ENCODE assay signal across 8 mouse cellular contexts in genomic region chr8:119779013-119779737, GRCm38 (mm10). TPM values are rescaled to one million over a fixed set of nuclear protein-coding genes. Genes with fewer than 3 reads are reported as not detected.
DNase-seq lines count a peak whose midpoint lies in the region; ATAC-seq and TF ChIP-seq lines count a peak whose summit lies in the region.

No protein-coding gene starts in this region.

- no peak overlapping the region for H3K9ac ChIP-seq in embryonic facial prominence, embryonic 13.5 days
- H3K9ac ChIP-seq in heart, adult 2 months (ENCODE audit: low read depth, low read length): no peak overlapping the region
- H3K9ac ChIP-seq in limb, embryonic 13.5 days: no peak overlapping the region
- peak overlapping the region; percentile 10 for H3K9ac ChIP-seq in midbrain, embryonic 16.5 days (ENCODE audit: low read depth, low read length)

- ATAC-seq in embryonic facial prominence, embryonic 13.5 days (ENCODE audit: insufficient number of reproducible peaks, insufficient read depth, low FRiP score, low TSS enrichment, low read depth): no peak
- peak; percentile 4; the same call in 1 of the 2 replicates for ATAC-seq in limb, embryonic 13.5 days (ENCODE audit: low FRiP score, low read depth)
- no peak for ATAC-seq in midbrain, embryonic 16.5 days

- TF ChIP-seq EP300 in heart, adult 2 months (IDR thresholded peaks at IDR 0.05; ENCODE audit: insufficient read depth, low read depth, low read length): peak; percentile 86; the same call in 1 of the 2 replicates

- peak; percentile 86 for DNase-seq in A20 (ENCODE audit: low read depth, low spot score)
- peak; percentile 78 to 87 for DNase-seq in adrenal gland, postnatal 36 days
- DNase-seq in heart, adult 2 months: peak; percentile 77 to 84
- peak; percentile 91 for DNase-seq in kidney, adult 2 months
- DNase-seq in spleen, postnatal 14 days (ENCODE audit: low spot score in 2 of 2): peak; percentile 51 to 74

- WGBS in embryonic facial prominence, embryonic 13.5 days: 23% methylated on average over 14 of the region's 14 CpGs
- WGBS in heart, adult 2 months: 22% methylated on average over 14 of the region's 14 CpGs
- 22% methylated on average over 14 of the region's 14 CpGs for WGBS in kidney, adult 2 months
- WGBS in limb, embryonic 13.5 days: 24% methylated on average over 14 of the region's 14 CpGs
- WGBS in midbrain, embryonic 16.5 days: 24% methylated on average over 14 of the region's 14 CpGs

- peak; percentile 95 for TF ChIP-seq CTCF in heart, adult 2 months (IDR thresholded peaks at IDR 0.05)
- TF ChIP-seq CTCF in kidney, adult 2 months (conservative IDR thresholded peaks at IDR 0.05; ENCODE audit: insufficient read depth, insufficient read length, low read depth, low read length): peak; percentile 99; the same call in 1 of the 2 replicates

- TF ChIP-seq POLR2A in heart, adult 2 months (IDR thresholded peaks at IDR 0.05; ENCODE audit: insufficient read depth, low read depth, low read length): no peak
- no peak for TF ChIP-seq POLR2A in kidney, adult 2 months (IDR thresholded peaks at IDR 0.05; ENCODE audit: low read depth, low read length)

- no peaks in the 10 kb centered on the region for H3K9me3 ChIP-seq in embryonic facial prominence, embryonic 13.5 days
- H3K9me3 ChIP-seq in limb, embryonic 13.5 days: no peaks in the 10 kb centered on the region
- H3K9me3 ChIP-seq in midbrain, embryonic 16.5 days (replicated peaks; ENCODE audit: control insufficient read depth, low read length, poor library complexity, severe bottlenecking): no peaks in the 10 kb centered on the region

- H3K4me1 ChIP-seq in embryonic facial prominence, embryonic 13.5 days: peaks cover 19% of the 10 kb centered on the region
- H3K4me1 ChIP-seq in heart, adult 2 months (ENCODE audit: control insufficient read depth, insufficient read depth, low read length): peaks cover 2% of the 10 kb centered on the region
- H3K4me1 ChIP-seq in kidney, adult 2 months (ENCODE audit: control insufficient read depth, insufficient read depth, low read length): peaks cover 7% of the 10 kb centered on the region; the same call in 1 of the 2 replicates
- peaks cover 18% of the 10 kb centered on the region for H3K4me1 ChIP-seq in limb, embryonic 13.5 days
- H3K4me1 ChIP-seq in midbrain, embryonic 16.5 days (ENCODE audit: control insufficient read depth, insufficient read depth, low read length): peaks cover 12% of the 10 kb centered on the region

- intact Hi-C loops in heart, adult 2 months (cut with DNase I): loop anchor here (1.0 kb wide), 2 partner anchors 80 to 93 kb away; no protein-coding TSS in a partner anchor

- peak overlapping the region; percentile 92 for H3K4me2 ChIP-seq in embryonic facial prominence, embryonic 13.5 days
- H3K4me2 ChIP-seq in limb, embryonic 13.5 days (replicated peaks): peak overlapping the region; percentile 89
- peak overlapping the region; percentile 52 for H3K4me2 ChIP-seq in midbrain, embryonic 16.5 days (ENCODE audit: low read length)

- H3K27ac ChIP-seq in embryonic facial prominence, embryonic 13.5 days: peak overlapping the region; percentile 76; the same call in 1 of the 2 replicates
- no peak overlapping the region; the same call in 1 of the 2 replicates for H3K27ac ChIP-seq in heart, adult 2 months
- H3K27ac ChIP-seq in kidney, adult 2 months (ENCODE audit: insufficient read depth, low read depth, low read length): no peak overlapping the region
- H3K27ac ChIP-seq in limb, embryonic 13.5 days: peak overlapping the region; percentile 22; the same call in 1 of the 2 replicates
- H3K27ac ChIP-seq in midbrain, embryonic 16.5 days (ENCODE audit: low read length): peak overlapping the region; percentile 88; the same call in 1 of the 2 replicates

- H3K4me3 ChIP-seq in embryonic facial prominence, embryonic 13.5 days: peak overlapping the region; percentile 58; the same call in 1 of the 2 replicates
- H3K4me3 ChIP-seq in heart, adult 2 months: no peak overlapping the region; the same call in 1 of the 2 replicates
- no peak overlapping the region for H3K4me3 ChIP-seq in kidney, adult 2 months (ENCODE audit: insufficient read depth, low read depth, low read length)
- H3K4me3 ChIP-seq in limb, embryonic 13.5 days: peak overlapping the region; percentile 64; the same call in 1 of the 2 replicates
- no peak overlapping the region for H3K4me3 ChIP-seq in midbrain, embryonic 16.5 days (ENCODE audit: low read depth, low read length)

- no peaks in the 10 kb centered on the region for H3K79me2 ChIP-seq in heart, adult 2 months (replicated peaks; ENCODE audit: control insufficient read depth, insufficient read depth, low read length)

- H3K27me3 ChIP-seq in embryonic facial prominence, embryonic 13.5 days: no peaks in the 10 kb centered on the region
- H3K27me3 ChIP-seq in heart, adult 2 months (ENCODE audit: control insufficient read depth, insufficient read depth, low read length): no peaks in the 10 kb centered on the region
- H3K27me3 ChIP-seq in kidney, adult 2 months (replicated peaks; ENCODE audit: control insufficient read depth, insufficient read depth, low read length): no peaks in the 10 kb centered on the region
- H3K27me3 ChIP-seq in limb, embryonic 13.5 days: no peaks in the 10 kb centered on the region
- no peaks in the 10 kb centered on the region for H3K27me3 ChIP-seq in midbrain, embryonic 16.5 days (ENCODE audit: control insufficient read depth, insufficient read depth, low read depth, low read length)

- H3K36me3 ChIP-seq in embryonic facial prominence, embryonic 13.5 days: no peaks in the 10 kb centered on the region
- H3K36me3 ChIP-seq in heart, adult 2 months (ENCODE audit: control insufficient read depth, insufficient read depth, low read length): no peaks in the 10 kb centered on the region
- no peaks in the 10 kb centered on the region for H3K36me3 ChIP-seq in kidney, adult 2 months (ENCODE audit: control insufficient read depth, insufficient read depth, low read length)
- H3K36me3 ChIP-seq in limb, embryonic 13.5 days: no peaks in the 10 kb centered on the region
- no peaks in the 10 kb centered on the region for H3K36me3 ChIP-seq in midbrain, embryonic 16.5 days (ENCODE audit: control insufficient read depth, insufficient read depth, low read length)

RNA-seq across cellular contexts. Expression of gene Tldc1, which starts 1.0 kb away (rescaled TPM):
- total RNA-seq in adrenal gland, postnatal 36 days (2021): 10 to 100 TPM; 11.0 to 17.4 TPM
- 11.6 and 11.7 TPM in 2 replicates for polyA plus RNA-seq in embryonic facial prominence, embryonic 13.5 days (2015; fragmentation: Nextera tagmentation; extraction: Ambion mirVana)
- 10 to 100 TPM; 11.3 TPM for total RNA-seq in heart, adult 2 months (2021)
- polyA plus RNA-seq in heart, adult 2 months (2012; rRNA removed): 14.6 and 15.6 TPM in 2 replicates
- 11.6 and 12.6 TPM in 2 replicates for polyA plus RNA-seq in kidney, adult 2 months (2012; rRNA removed)
- polyA plus RNA-seq in limb, embryonic 13.5 days (2015; fragmentation: Nextera tagmentation; extraction: Ambion mirVana): 10.3 and 10.7 TPM in 2 replicates
- 10.9 and 12.2 TPM in 2 replicates for polyA plus RNA-seq in midbrain, embryonic 16.5 days (2015; fragmentation: Nextera tagmentation; extraction: Ambion mirVana)

Comparison
In these comparisons a context has a peak if more than half of its experiments do, and no peak if none do; other contexts are left out.
1. H3K27ac ChIP-seq: peak in embryonic facial prominence, embryonic 13.5 days (single experiment), limb, embryonic 13.5 days (single experiment) and midbrain, embryonic 16.5 days (single experiment); none in heart, adult 2 months (single experiment) and kidney, adult 2 months (single experiment).
2. H3K4me3 ChIP-seq: peak in embryonic facial prominence, embryonic 13.5 days (single experiment) and limb, embryonic 13.5 days (single experiment); none in heart, adult 2 months (single experiment), kidney, adult 2 months (single experiment) and midbrain, embryonic 16.5 days (single experiment).
3. Peak in every context shown above with its lines, with median percentiles within 50 percentile points of each other: DNase-seq and H3K4me2 ChIP-seq.